Mouse (Mus musculus) heart, postnatal 0 days (tissue): Measurements from ENCODE around the gene Col11a2.

ENCODE experiments used
- CTCF ChIP-seq: IDR thresholded peaks from 2 replicates; pipeline ENCODE4 v1.5.1; 2016; ENCODE audit warnings: antibody characterized with exemption, control low read depth, low read depth
- EP300 ChIP-seq: IDR thresholded peaks from 2 replicates; pipeline ENCODE4 v1.6.1; 2016; ENCODE audit warnings: antibody characterized with exemption, low read depth

DNA sequence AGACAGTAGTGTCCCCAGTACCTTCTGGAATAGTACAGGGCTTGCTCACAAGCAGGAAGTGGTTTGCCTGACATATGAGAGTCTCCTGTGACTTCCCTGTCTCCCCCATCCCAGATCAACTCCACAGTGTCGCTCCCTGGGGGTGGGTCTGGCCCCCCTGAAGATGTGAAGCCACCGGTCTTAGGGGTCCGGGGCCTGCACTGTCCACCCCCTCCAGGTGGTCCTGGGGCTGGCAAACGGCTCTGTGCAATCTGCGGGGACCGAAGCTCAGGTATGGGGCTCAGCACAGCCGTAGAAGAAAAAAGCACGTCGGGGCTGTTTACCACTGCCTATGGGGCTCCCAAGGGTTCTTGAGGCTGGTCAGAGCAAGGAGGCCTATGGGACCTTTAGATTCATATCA is 5.8 kb upstream of the Col11a2 start:
- TF ChIP-seq CTCF, result no peak
- no peak for TF ChIP-seq EP300
